Mouse (Mus musculus): ENCODE measurements at regions not wholly inside any gene's neighbourhood (a gene's known extent, or its start where the extent isn't known, plus 50 kb on each side); places are given as distances from the start of the nearest gene placed in this dataset.
"Not testable (repeated sequence)": the region's sequence is repeated elsewhere in the genome, so short reads cannot be mapped to it uniquely, and the experiment has no call there.

GRCm38 (mm10) chr7:111882991-111883390 is 103.2 kb upstream of the Galnt18 start:
- 63% methylated on average over 2 of the region's 2 CpGs for WGBS
- no peak for TF ChIP-seq CTCF (IDR thresholded peaks at IDR 0.05; ENCODE audit: low read depth)
- no peak overlapping the region for H3K9ac ChIP-seq (replicated peaks; ENCODE audit: low read length)

GRCm38 (mm10) chr7:111880067-111880675 is 100.4 kb upstream of the Galnt18 start:
- Histone ChIP-seq H3K27me3 (ENCODE audit: insufficient read depth, low read length) (no peaks in the 10 kb centered on the region), H3K9me3 (ENCODE audit: low read length) (no peaks in the 10 kb centered on the region), H3K4me3 (ENCODE audit: low read length) (no peak overlapping the region), H3K4me1 (ENCODE audit: insufficient read depth, low read length) (no peaks in the 10 kb centered on the region), H3K4me2 (ENCODE audit: low read depth, low read length) (no peak overlapping the region), H3K36me3 (ENCODE audit: insufficient read depth, low read length) (no peaks in the 10 kb centered on the region), H3K27ac (no peak overlapping the region), H3K9ac (replicated peaks; ENCODE audit: low read length) (no peak overlapping the region)
- ATAC-seq (no peak), DNase-seq (ENCODE audit: low spot score) (no peak)
- TF ChIP-seq CTCF (IDR thresholded peaks at IDR 0.05; ENCODE audit: low read depth), result no peak
- WGBS, result 89% methylated on average over 4 of the region's 4 CpGs

More at GRCm38 (mm10) chr7:111882991-111883390, 103.2 kb upstream of the Galnt18 start:
- H3K9me3 ChIP-seq (ENCODE audit: low read length), result no peaks in the 10 kb centered on the region
- H3K4me1 ChIP-seq (ENCODE audit: insufficient read depth, low read length), result no peaks in the 10 kb centered on the region
- H3K36me3 ChIP-seq (ENCODE audit: insufficient read depth, low read length), result no peaks in the 10 kb centered on the region
- H3K4me2 ChIP-seq (ENCODE audit: low read depth, low read length), result no peak overlapping the region
- no peak overlapping the region for H3K4me3 ChIP-seq (ENCODE audit: low read length)
- ATAC-seq, result no peak
- H3K27ac ChIP-seq, result no peak overlapping the region
- H3K27me3 ChIP-seq (ENCODE audit: insufficient read depth, low read length), result no peaks in the 10 kb centered on the region
- no peak for DNase-seq (ENCODE audit: low spot score)

DNA sequence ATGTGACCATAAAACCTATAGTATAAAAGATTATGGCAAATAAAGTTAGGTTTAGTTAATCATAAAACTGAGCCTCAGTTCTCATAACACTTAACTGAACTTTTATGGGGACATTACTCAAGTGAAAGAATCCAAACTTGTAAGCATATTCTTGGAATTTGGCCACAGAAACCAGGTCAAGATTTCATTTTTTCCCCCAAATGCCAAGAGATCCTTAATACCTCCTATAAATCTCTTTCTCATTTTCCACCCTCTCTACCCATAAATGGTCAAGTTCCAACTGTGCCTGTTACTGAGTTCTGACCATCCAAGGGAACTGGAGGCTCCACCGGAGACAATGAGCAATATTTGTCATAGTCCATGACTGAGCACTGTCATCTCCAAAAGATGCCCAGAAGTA is 97.8 kb upstream of the Galnt18 start:
- Histone ChIP-seq H3K27me3 (ENCODE audit: insufficient read depth, low read length) (no peaks in the 10 kb centered on the region), H3K9me3 (ENCODE audit: low read length) (no peaks in the 10 kb centered on the region), H3K36me3 (ENCODE audit: insufficient read depth, low read length) (no peaks in the 10 kb centered on the region), H3K27ac (no peak overlapping the region), H3K4me1 (ENCODE audit: insufficient read depth, low read length) (no peaks in the 10 kb centered on the region), H3K4me2 (ENCODE audit: low read depth, low read length) (no peak overlapping the region), H3K4me3 (ENCODE audit: low read length) (no peak overlapping the region), H3K9ac (replicated peaks; ENCODE audit: low read length) (no peak overlapping the region)
- no peak for ATAC-seq
- TF ChIP-seq CTCF (IDR thresholded peaks at IDR 0.05; ENCODE audit: low read depth), result no peak
- 89% methylated on average over 1 of the region's 1 CpGs for WGBS
- DNase-seq (ENCODE audit: low spot score), result no peak

DNA sequence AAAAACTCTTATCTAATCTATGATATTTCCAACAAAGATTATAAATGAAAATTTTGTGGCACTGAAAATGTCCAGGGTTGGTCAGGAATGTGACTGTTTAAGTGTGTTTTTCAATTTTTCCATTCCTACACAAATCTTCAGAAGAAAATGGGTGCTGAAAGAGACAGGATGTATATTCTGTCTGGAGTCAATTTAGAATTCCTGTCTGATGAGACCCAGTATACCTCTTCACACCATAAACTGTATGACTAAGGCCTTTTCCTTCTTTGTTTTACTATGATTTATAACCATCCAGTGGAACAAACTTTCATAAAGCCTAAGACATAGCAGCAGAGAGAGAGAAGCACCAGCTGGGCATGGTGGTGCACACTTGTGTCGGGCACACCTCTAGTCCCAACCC is 96.2 kb upstream of the Galnt18 start:
- no peak overlapping the region for H3K27ac ChIP-seq
- no peaks in the 10 kb centered on the region for H3K36me3 ChIP-seq (ENCODE audit: insufficient read depth, low read length)
- no peaks in the 10 kb centered on the region for H3K27me3 ChIP-seq (ENCODE audit: insufficient read depth, low read length)
- H3K9me3 ChIP-seq (ENCODE audit: low read length), result no peaks in the 10 kb centered on the region
- DNase-seq (ENCODE audit: low spot score) (no peak), ATAC-seq (no peak)
- H3K4me2 ChIP-seq (ENCODE audit: low read depth, low read length), result no peak overlapping the region
- no peaks in the 10 kb centered on the region for H3K4me1 ChIP-seq (ENCODE audit: insufficient read depth, low read length)
- WGBS, result 91% methylated on average over 1 of the region's 1 CpGs
- no peak overlapping the region for H3K9ac ChIP-seq (replicated peaks; ENCODE audit: low read length)
- H3K4me3 ChIP-seq (ENCODE audit: low read length), result no peak overlapping the region
- no peak for TF ChIP-seq CTCF (IDR thresholded peaks at IDR 0.05; ENCODE audit: low read depth)

GRCm38 (mm10) chr7:111869337-111869736 is 89.6 kb upstream of the Galnt18 start:
- Histone ChIP-seq H3K36me3 (ENCODE audit: insufficient read depth, low read length) (no peaks in the 10 kb centered on the region), H3K9me3 (ENCODE audit: low read length) (no peaks in the 10 kb centered on the region), H3K27ac (no peak overlapping the region), H3K27me3 (ENCODE audit: insufficient read depth, low read length) (no peaks in the 10 kb centered on the region), H3K4me2 (ENCODE audit: low read depth, low read length) (no peak overlapping the region), H3K4me3 (ENCODE audit: low read length) (no peak overlapping the region), H3K9ac (replicated peaks; ENCODE audit: low read length) (no peak overlapping the region), H3K4me1 (ENCODE audit: insufficient read depth, low read length) (no peaks in the 10 kb centered on the region)
- no peak for ATAC-seq
- DNase-seq (ENCODE audit: low spot score), result no peak
- WGBS, result 83% methylated on average over 6 of the region's 6 CpGs
- no peak for TF ChIP-seq CTCF (IDR thresholded peaks at IDR 0.05; ENCODE audit: low read depth)

GRCm38 (mm10) chr7:111863035-111863434 is 83.3 kb upstream of the Galnt18 start:
- DNase-seq (ENCODE audit: low spot score), result no peak
- Histone ChIP-seq H3K9ac (replicated peaks; ENCODE audit: low read length) (no peak overlapping the region), H3K27me3 (ENCODE audit: insufficient read depth, low read length) (no peaks in the 10 kb centered on the region), H3K4me3 (ENCODE audit: low read length) (no peak overlapping the region), H3K27ac (no peak overlapping the region), H3K9me3 (ENCODE audit: low read length) (no peaks in the 10 kb centered on the region), H3K4me2 (ENCODE audit: low read depth, low read length) (no peak overlapping the region), H3K36me3 (ENCODE audit: insufficient read depth, low read length) (no peaks in the 10 kb centered on the region), H3K4me1 (ENCODE audit: insufficient read depth, low read length) (no peaks in the 10 kb centered on the region)
- 60% methylated on average over 8 of the region's 8 CpGs for WGBS
- no peak for ATAC-seq
- no peak for TF ChIP-seq CTCF (IDR thresholded peaks at IDR 0.05; ENCODE audit: low read depth)

DNA sequence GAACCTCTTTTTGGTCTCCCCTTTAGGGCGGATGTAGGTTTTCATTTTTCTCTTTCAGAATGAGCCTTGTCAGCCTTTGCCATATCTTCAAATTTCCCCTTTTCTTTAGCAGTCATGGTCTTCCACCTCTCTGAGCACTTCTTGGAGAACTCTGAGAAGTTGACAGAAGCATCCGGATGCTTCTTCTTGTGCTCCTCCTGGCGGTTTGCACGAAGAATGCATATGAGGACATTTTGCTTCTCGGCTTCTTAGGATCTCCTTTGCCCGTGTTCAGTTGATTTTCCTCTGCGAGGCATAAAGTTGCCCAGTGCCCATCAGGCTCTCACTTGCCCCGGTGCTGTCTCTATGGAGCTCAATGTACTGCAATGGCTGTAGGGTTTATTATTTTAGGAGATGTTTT is 78.5 kb upstream of the Galnt18 start:
- H3K4me2 ChIP-seq (ENCODE audit: low read depth, low read length); H3K27ac ChIP-seq: not testable (repeated sequence)
- WGBS, result 90% methylated on average over 8 of the region's 8 CpGs

More for the DNA sequence above, 78.5 kb upstream of the Galnt18 start:
- not testable (repeated sequence) for H3K9me3 ChIP-seq (ENCODE audit: low read length); H3K4me3 ChIP-seq (ENCODE audit: low read length); H3K9ac ChIP-seq (replicated peaks; ENCODE audit: low read length); ATAC-seq; H3K4me1 ChIP-seq (ENCODE audit: insufficient read depth, low read length); H3K36me3 ChIP-seq (ENCODE audit: insufficient read depth, low read length); DNase-seq (ENCODE audit: low spot score); H3K27me3 ChIP-seq (ENCODE audit: insufficient read depth, low read length)

Data from hindbrain, postnatal 0 days (tissue).